Mouse (Mus musculus): ENCODE data around the gene Vps16. TPM values are rescaled to one million over a fixed set of nuclear protein-coding genes. Genes with fewer than 3 reads are reported as not detected.

Gene Vps16
- total RNA-seq (2023; ENCODE audit: inconsistent age), result 154 to 166 TPM (median 156 TPM) in 4 replicates

GRCm38 (mm10) chr2:130424126-130424853, at the start of gene Vps16, which contains the start of gene Pced1a:
Gene Vps16, plus strand, starts transcription at chr2:130424339.
Gene Pced1a, minus strand, starts transcription at chr2:130424701.

GRCm38 (mm10) chr2:130397186-130397985, 26.8 kb upstream of the Vps16 start, which contains the start of gene Cpxm1:
Gene Cpxm1, minus strand, starts transcription at chr2:130397574.

GRCm38 (mm10) chr2:130404939-130405338, 19.2 kb upstream of the Vps16 start, which contains the start of the genes Gm28372 and 1700020A23Rik:
Gene Gm28372, plus strand, starts transcription at chr2:130405239.
Gene 1700020A23Rik, plus strand, starts transcription at chr2:130405259.

GRCm38 (mm10) chr2:130406178-130406577, 18.0 kb upstream of the Vps16 start, which contains the start of gene Tmem239:
Gene Tmem239, plus strand, starts transcription at chr2:130406478.

GRCm38 (mm10) chr2:130449794-130450433, 25.8 kb downstream of the Vps16 start, which contains the start of gene Ptpra:
Gene Ptpra, plus strand, starts transcription at chr2:130450278.

Other genes starting within 250 kb of the Vps16 start
- gene Snrpb, start 244.9 kb upstream of the Vps16 start, total RNA-seq (2023; ENCODE audit: inconsistent age), result 171 to 185 TPM (median 174 TPM) in 4 replicates
- gene Tmc2, start 229.1 kb upstream of the Vps16 start, total RNA-seq (2023; ENCODE audit: inconsistent age), result not detected in 4 replicates
- gene Nop56, start 149.9 kb upstream of the Vps16 start, total RNA-seq (2023; ENCODE audit: inconsistent age), result 325 to 390 TPM (median 366 TPM) in 4 replicates
- gene Idh3b, start 139.8 kb upstream of the Vps16 start, total RNA-seq (2023; ENCODE audit: inconsistent age), result 129 to 141 TPM (median 136 TPM) in 4 replicates
- gene Ebf4, start 129.2 kb upstream of the Vps16 start, total RNA-seq (2023; ENCODE audit: inconsistent age), result not detected in 4 replicates
- gene Cpxm1, start 26.8 kb upstream of the Vps16 start, total RNA-seq (2023; ENCODE audit: inconsistent age), result 0.60 to 0.93 TPM (median 0.77 TPM) in 3 of 4 replicates, not detected in the other
- gene Gm28372, start 19.1 kb upstream of the Vps16 start, total RNA-seq (2023; ENCODE audit: inconsistent age), result not detected in 4 replicates
- gene 1700020A23Rik, start 19.1 kb upstream of the Vps16 start, total RNA-seq (2023; ENCODE audit: inconsistent age), result not detected in 4 replicates
- gene Tmem239, start 17.9 kb upstream of the Vps16 start, total RNA-seq (2023; ENCODE audit: inconsistent age), result not detected in 4 replicates
- 20.7 to 23.7 TPM (median 21.7 TPM) in 4 replicates for gene Pced1a, start 362 bp downstream of the Vps16 start, total RNA-seq (2023; ENCODE audit: inconsistent age)
- gene Ptpra, start 25.9 kb downstream of the Vps16 start, total RNA-seq (2023; ENCODE audit: inconsistent age), result 102 to 110 TPM (median 107 TPM) in 4 replicates
- gene Mrps26, start 139.4 kb downstream of the Vps16 start, total RNA-seq (2023; ENCODE audit: inconsistent age), result 46.3 to 59.5 TPM (median 55.6 TPM) in 4 replicates
- gene Oxt, start 151.8 kb downstream of the Vps16 start, total RNA-seq (2023; ENCODE audit: inconsistent age), result not detected in 4 replicates
- not detected in 4 replicates for gene Avp, start 158.2 kb downstream of the Vps16 start, total RNA-seq (2023; ENCODE audit: inconsistent age)
- 5.9 to 7.4 TPM (median 7.0 TPM) in 4 replicates for gene Fastkd5, start 205.7 kb downstream of the Vps16 start, total RNA-seq (2023; ENCODE audit: inconsistent age)
- 5.2 to 7.7 TPM (median 6.3 TPM) in 4 replicates for gene Ubox5, start 205.7 kb downstream of the Vps16 start, total RNA-seq (2023; ENCODE audit: inconsistent age)
- gene Lzts3, start 218.5 kb downstream of the Vps16 start, total RNA-seq (2023; ENCODE audit: inconsistent age), result 4.9 to 6.1 TPM (median 5.7 TPM) in 4 replicates
- gene Ddrgk1, start 240.3 kb downstream of the Vps16 start, total RNA-seq (2023; ENCODE audit: inconsistent age), result 131 to 157 TPM (median 140 TPM) in 4 replicates
- 14.1 to 20.2 TPM (median 15.1 TPM) in 4 replicates for gene Itpa, start 243.3 kb downstream of the Vps16 start, total RNA-seq (2023; ENCODE audit: inconsistent age)